Mouse (Mus musculus): ENCODE measurements around the gene Osgin1.

- TF ChIP-seq REST (IDR thresholded peaks at IDR 0.05; ENCODE audit: insufficient read depth, insufficient read length), result no peak
- no peak for TF ChIP-seq MAX (IDR thresholded peaks at IDR 0.05; ENCODE audit: low read depth)
- no peak for TF ChIP-seq POLR2A (IDR thresholded peaks at IDR 0.05; ENCODE audit: insufficient read length, low read depth)
- no peak for TF ChIP-seq MYOD1 (IDR thresholded peaks at IDR 0.05; ENCODE audit: control insufficient read depth in 1 of 3, insufficient read length in 2 of 3, low read depth in 2 of 3)
- no peak for TF ChIP-seq POLR2AphosphoS2 (IDR thresholded peaks at IDR 0.05; ENCODE audit: insufficient read length, low read depth)
- no peak for TF ChIP-seq CEBPB (IDR thresholded peaks at IDR 0.05; ENCODE audit: insufficient read depth, poor library complexity, severe bottlenecking)
- TF ChIP-seq USF1 (IDR thresholded peaks at IDR 0.05; ENCODE audit: low read depth), result no peak
- no peak for TF ChIP-seq SRF (IDR thresholded peaks at IDR 0.05; ENCODE audit: control insufficient read depth, insufficient read length, low read depth)
These were observed 645 bp downstream of the Osgin1 start for GRCm38 (mm10) chr8:119434569-119434968.
